Comparison of ENCODE assay signal across 8 mouse cellular contexts in the genomic region with DNA sequence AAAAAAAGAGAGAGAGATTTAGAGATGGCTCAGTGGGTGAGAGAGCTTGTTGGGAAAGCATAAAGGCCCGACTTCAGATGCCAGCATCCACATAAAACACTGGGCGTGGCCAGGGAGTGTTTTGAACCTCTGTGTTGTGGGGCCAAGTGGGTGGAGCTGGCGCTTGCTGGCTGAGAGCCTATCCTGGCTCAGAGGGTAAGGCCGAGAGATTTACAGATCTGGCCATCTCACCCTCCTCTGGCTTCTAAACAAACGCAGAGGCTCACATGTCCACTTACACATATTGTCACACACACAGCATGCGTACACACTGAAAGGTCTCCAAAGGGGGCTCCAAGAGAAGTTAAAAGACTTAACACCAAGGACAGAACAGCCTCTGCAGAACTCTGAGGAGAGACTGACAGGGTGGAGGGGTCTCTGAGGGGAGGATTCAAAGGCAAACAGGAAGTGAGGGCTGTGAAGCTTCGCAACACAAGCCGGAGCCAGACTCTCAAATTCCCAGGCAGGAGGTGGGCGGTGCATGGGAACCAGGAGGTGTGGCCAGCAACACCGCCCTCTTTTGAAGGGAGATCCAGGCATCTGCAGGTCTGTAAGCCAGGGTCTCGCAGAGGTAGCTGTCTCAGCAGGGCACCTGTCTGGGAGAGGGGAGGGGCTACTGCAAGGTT.
DNase-seq lines count a peak whose midpoint lies in the region; ATAC-seq and TF ChIP-seq lines count a peak whose summit lies in the region.

No protein-coding gene starts in this region.

- WGBS in heart, embryonic 14.5 days, result 4% methylated on average over 11 of the region's 11 CpGs
- 7% methylated on average over 11 of the region's 11 CpGs for WGBS in embryonic facial prominence, embryonic 15.5 days
- 6% methylated on average over 11 of the region's 11 CpGs for WGBS in limb, embryonic 10.5 days
- 9% methylated on average over 11 of the region's 11 CpGs for WGBS in midbrain, embryonic 15.5 days
- 21% methylated on average over 11 of the region's 11 CpGs for WGBS in thymus, adult 2 months

- no peaks in the 10 kb centered on the region for H3K36me3 ChIP-seq in heart, embryonic 14.5 days (ENCODE audit: control insufficient read depth, insufficient read depth, low read length)
- H3K36me3 ChIP-seq in embryonic facial prominence, embryonic 15.5 days, result no peaks in the 10 kb centered on the region
- H3K36me3 ChIP-seq in limb, embryonic 10.5 days, result no peaks in the 10 kb centered on the region
- no peaks in the 10 kb centered on the region for H3K36me3 ChIP-seq in midbrain, embryonic 15.5 days (replicated peaks)
- no peaks in the 10 kb centered on the region for H3K36me3 ChIP-seq in thymus, adult 2 months (ENCODE audit: control insufficient read depth, insufficient read depth, low read length)

- peaks cover 0 to 7% of the 10 kb centered on the region in 2 experiments; a peak in 2 of 4 replicates for H3K4me1 ChIP-seq in heart, embryonic 14.5 days (ENCODE audit: control insufficient read depth in 2 of 2, insufficient read depth in 2 of 2, low read length in 2 of 2)
- peaks cover 7% of the 10 kb centered on the region; the same call in 1 of the 2 replicates for H3K4me1 ChIP-seq in embryonic facial prominence, embryonic 15.5 days
- H3K4me1 ChIP-seq in limb, embryonic 10.5 days, result peaks cover 13% of the 10 kb centered on the region
- H3K4me1 ChIP-seq in midbrain, embryonic 15.5 days, result peaks cover 4% of the 10 kb centered on the region; the same call in 1 of the 2 replicates
- H3K4me1 ChIP-seq in thymus, adult 2 months (replicated peaks; ENCODE audit: control insufficient read depth, insufficient read depth, low read length), result no peaks in the 10 kb centered on the region

- H3K4me3 ChIP-seq in heart, embryonic 14.5 days (ENCODE audit: control insufficient read depth in 1 of 2, insufficient read depth in 1 of 2, low read depth in 1 of 2, low read length in 2 of 2), result peak overlapping the region; percentile 9 to 13; a peak in 2 of 4 replicates
- H3K4me3 ChIP-seq in embryonic facial prominence, embryonic 15.5 days (replicated peaks), result 0 out of 2 replicates have a peak overlapping the region, but pooled peaks have one; percentile 0
- peak overlapping the region; percentile 41 for H3K4me3 ChIP-seq in limb, embryonic 10.5 days
- no peak overlapping the region for H3K4me3 ChIP-seq in midbrain, embryonic 15.5 days
- H3K4me3 ChIP-seq in thymus, adult 2 months (ENCODE audit: control insufficient read depth, insufficient read depth, low read length), result no peak overlapping the region

- no peak for ATAC-seq in heart, embryonic 14.5 days (ENCODE audit: insufficient number of reproducible peaks, insufficient read depth, low FRiP score, low read depth)
- ATAC-seq in embryonic facial prominence, embryonic 15.5 days (ENCODE audit: insufficient number of reproducible peaks, low FRiP score, low TSS enrichment, low read depth), result peak; percentile 58; the same call in 1 of the 2 replicates
- no peak for ATAC-seq in midbrain, embryonic 15.5 days (replicated peaks)

- no peak for TF ChIP-seq CTCF in thymus, adult 2 months (IDR thresholded peaks at IDR 0.05; ENCODE audit: borderline replicate concordance, control insufficient read depth, extremely low read depth, insufficient read depth, low read length, poor library complexity)

- no peak for TF ChIP-seq POLR2A in thymus, adult 2 months (IDR thresholded peaks at IDR 0.05; ENCODE audit: control insufficient read depth, extremely low read depth, insufficient read depth, low read length, poor library complexity)

- H3K27ac ChIP-seq in heart, embryonic 14.5 days (replicated peaks in 1 of 2; ENCODE audit: control insufficient read depth in 1 of 2, insufficient read depth in 1 of 2, low read depth in 2 of 2, low read length in 2 of 2), result no peak overlapping the region
- H3K27ac ChIP-seq in embryonic facial prominence, embryonic 15.5 days (replicated peaks), result no peak overlapping the region
- peak overlapping the region; percentile 71 for H3K27ac ChIP-seq in limb, embryonic 10.5 days
- H3K27ac ChIP-seq in midbrain, embryonic 15.5 days, result no peak overlapping the region
- no peak overlapping the region for H3K27ac ChIP-seq in thymus, adult 2 months (ENCODE audit: control insufficient read depth, insufficient read depth, low read length)

- peak overlapping the region; percentile 55 for H3K4me2 ChIP-seq in heart, embryonic 14.5 days (ENCODE audit: low read length)
- peak overlapping the region; percentile 36 for H3K4me2 ChIP-seq in embryonic facial prominence, embryonic 15.5 days (replicated peaks)
- H3K4me2 ChIP-seq in midbrain, embryonic 15.5 days, result 0 out of 2 replicates have a peak overlapping the region, but pooled peaks have one; percentile 11

- no peaks in the 10 kb centered on the region for H3K27me3 ChIP-seq in heart, embryonic 14.5 days (ENCODE audit: control insufficient read depth, insufficient read depth, low read length)
- no peaks in the 10 kb centered on the region for H3K27me3 ChIP-seq in embryonic facial prominence, embryonic 15.5 days
- no peaks in the 10 kb centered on the region for H3K27me3 ChIP-seq in limb, embryonic 10.5 days (ENCODE audit: low read depth, poor library complexity, severe bottlenecking)
- H3K27me3 ChIP-seq in midbrain, embryonic 15.5 days (replicated peaks), result no peaks in the 10 kb centered on the region
- H3K27me3 ChIP-seq in thymus, adult 2 months (ENCODE audit: control insufficient read depth, insufficient read depth, low read length), result no peaks in the 10 kb centered on the region

- H3K9ac ChIP-seq in heart, embryonic 14.5 days (ENCODE audit: low read length), result 0 out of 2 replicates have a peak overlapping the region, but pooled peaks have one; percentile 26
- H3K9ac ChIP-seq in embryonic facial prominence, embryonic 15.5 days, result no peak overlapping the region
- H3K9ac ChIP-seq in midbrain, embryonic 15.5 days, result no peak overlapping the region

- no peaks in the 10 kb centered on the region for H3K9me3 ChIP-seq in heart, embryonic 14.5 days (ENCODE audit: control insufficient read depth, low read length)
- H3K9me3 ChIP-seq in embryonic facial prominence, embryonic 15.5 days (replicated peaks), result no peaks in the 10 kb centered on the region
- H3K9me3 ChIP-seq in limb, embryonic 10.5 days (replicated peaks), result no peaks in the 10 kb centered on the region
- H3K9me3 ChIP-seq in midbrain, embryonic 15.5 days, result no peaks in the 10 kb centered on the region

- DNase-seq in heart, adult 9 months (ENCODE audit: low spot score in 2 of 2), result no peak
- DNase-seq in limb, embryonic 10.5 days (ENCODE audit: low spot score), result peak; percentile 61
- DNase-seq in thymus, adult 2 months, result no peak
- no peak for DNase-seq in thymus, postnatal 4 days
- no peak for DNase-seq in thymus, postnatal 25 days

Comparison
In these comparisons a context has a peak if more than half of its experiments do, and no peak if none do; other contexts are left out.
1. H3K4me3 ChIP-seq: peak in heart, embryonic 14.5 days (2 of 2), embryonic facial prominence, embryonic 15.5 days (single experiment) and limb, embryonic 10.5 days (single experiment); none in midbrain, embryonic 15.5 days (single experiment) and thymus, adult 2 months (single experiment).
2. Peak in every context shown above with its lines, with median percentiles within 50 percentile points of each other: H3K4me2 ChIP-seq.